Mouse (Mus musculus) layer of hippocampus, adult 18-20 months (tissue): ENCODE data around the gene Etv2. TPM values are rescaled to one million over a fixed set of nuclear protein-coding genes. Genes with fewer than 3 reads are reported as not detected.
A peak's percentile ranks its signal among the peaks of the same experiment; 100 is the strongest.

Experiments used
- DNase-seq, 2 experiments: peaks; one replicate each; pipeline ENCODE4 v3.0.0; 2022; ENCODE audit warnings: low spot score in 2 of 2
- total RNA-seq, 2 experiments: library from RNA; stranded (reverse); gene quantifications; 2 replicates each; pipeline ENCODE4 v1.2.3; 2021

Gene Etv2
- total RNA-seq, 2 experiments from 2014 or later, result not detected

DNA sequence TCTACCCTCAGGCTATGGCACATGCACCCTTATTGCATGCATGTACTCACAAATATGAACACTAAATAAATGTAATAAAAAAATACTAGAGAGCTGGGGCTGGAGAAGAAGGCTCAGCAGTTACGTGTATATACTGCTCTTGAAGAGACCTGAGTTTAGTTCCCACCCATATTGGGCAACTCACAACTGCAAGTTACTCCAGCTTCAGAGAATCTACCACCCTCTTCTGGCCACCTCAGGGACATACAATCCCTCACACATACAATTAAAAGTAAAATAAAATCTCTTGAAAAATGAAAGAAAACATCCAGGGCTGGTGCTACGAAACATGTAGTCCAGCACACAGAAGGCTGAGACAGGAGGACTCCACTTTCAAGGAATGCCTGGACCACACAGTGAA lies 21.2 kb downstream of the Etv2 start:
- no peak for DNase-seq

DNA sequence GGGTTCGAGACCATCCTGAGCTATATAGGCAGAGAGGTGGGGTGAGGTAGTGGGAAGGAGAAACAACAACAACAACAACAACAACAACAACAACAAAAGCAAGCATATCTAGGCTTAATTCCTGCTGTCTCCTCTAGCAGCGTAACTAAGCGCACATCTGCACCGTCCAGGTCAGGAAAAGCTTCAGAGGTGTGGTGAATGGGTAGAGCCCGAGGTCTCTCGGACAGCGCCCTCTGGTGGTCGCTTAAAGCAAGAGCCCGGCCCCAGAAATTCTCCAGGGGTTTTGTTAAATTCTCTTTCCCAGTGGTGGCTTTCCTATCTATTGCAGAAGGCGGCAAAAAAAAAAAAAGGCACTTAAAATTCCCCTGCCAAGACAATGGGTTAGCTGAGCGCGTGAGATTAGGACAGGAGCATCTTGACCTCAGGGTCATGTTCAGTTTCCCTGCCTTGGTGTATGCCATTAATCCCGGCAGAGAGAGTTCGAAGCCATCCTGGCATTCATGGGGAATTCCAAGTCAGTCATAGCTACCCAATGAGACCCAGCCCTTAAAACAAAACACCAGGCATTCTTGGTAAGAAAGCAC lies 22.0 kb downstream of the Etv2 start:
- peak in 1 of 2 experiments; percentile 46 for DNase-seq

DNA sequence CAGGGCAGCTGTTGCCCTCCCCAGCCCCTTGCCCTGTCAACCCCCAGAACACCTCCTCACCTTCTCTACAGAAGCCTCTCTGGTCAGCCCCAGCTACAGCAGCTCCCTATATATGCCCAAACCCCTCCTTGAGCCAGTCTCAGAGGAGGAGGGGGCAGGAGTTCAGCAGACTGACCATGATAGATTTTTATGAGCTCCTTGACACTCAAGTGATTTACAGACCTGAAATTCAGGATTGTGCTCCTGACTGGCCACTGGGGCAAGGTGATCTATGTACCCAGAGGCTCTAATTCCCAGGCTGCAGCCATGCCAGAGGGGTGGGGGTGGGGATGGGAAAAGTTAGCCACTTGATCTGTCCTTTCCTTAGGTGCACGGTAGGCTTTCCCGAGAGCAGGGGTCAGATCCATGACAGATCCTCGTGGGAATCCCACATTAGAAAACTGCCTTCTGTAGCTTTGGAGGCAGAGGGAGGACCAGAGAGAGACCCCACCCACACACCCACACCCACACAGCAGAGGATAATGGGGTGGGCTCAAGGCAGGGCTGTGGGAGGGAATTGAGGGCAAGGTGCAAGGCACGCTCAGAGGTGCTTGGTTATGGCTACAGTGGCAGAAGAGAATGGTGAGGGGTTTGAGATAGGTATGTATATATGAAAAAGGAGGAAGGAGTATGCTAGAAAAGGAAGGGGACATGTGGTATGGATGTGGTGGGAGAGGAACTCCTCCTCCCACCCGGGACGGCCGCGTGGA lies 22.8 kb downstream of the Etv2 start, which contains the start of gene Upk1a:
Gene Upk1a, minus strand, starts transcription at position 194 of the 749 bp plus-strand sequence.
- no peak for DNase-seq

DNA sequence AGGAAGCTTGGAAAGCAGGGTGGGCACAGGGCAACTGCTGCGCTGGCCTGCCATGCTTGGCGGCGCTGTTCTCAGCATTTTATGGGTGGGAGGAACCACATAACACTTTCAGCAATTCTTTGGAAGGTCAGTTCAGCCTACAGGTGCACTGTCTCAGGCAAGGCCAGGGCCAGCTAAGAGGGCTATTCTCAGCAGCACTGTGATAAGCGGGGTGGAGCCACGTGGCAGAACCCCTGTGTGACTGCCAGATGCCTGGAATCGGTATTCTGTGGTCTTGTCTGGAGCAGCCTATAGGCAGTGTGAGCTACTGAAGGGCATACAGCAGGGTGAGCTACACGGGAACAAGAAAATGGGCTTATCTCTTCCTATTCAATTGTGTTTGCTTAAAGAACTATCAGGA lies 25.6 kb downstream of the Etv2 start:
- DNase-seq, result no peak

DNA sequence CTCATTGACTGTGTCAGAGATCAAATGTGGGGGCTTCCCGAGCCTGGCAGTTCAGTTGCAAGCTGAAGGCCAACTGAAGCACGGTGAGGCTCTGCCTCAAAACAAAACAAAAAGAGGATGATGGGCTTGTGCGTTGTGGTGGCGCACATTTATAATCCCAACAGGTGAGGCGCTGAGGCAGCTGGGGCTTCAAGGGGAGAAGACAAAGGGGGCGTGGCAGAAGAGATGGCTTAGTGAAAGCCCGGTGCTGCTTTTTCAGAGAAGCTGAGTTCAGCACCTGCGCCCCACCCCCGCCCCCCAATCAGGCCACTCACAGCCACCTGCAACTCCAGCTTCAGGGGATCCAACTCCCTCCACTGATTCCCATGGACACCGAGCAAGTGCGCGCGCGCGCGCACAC lies 27.2 kb downstream of the Etv2 start:
- DNase-seq, result no peak

DNA sequence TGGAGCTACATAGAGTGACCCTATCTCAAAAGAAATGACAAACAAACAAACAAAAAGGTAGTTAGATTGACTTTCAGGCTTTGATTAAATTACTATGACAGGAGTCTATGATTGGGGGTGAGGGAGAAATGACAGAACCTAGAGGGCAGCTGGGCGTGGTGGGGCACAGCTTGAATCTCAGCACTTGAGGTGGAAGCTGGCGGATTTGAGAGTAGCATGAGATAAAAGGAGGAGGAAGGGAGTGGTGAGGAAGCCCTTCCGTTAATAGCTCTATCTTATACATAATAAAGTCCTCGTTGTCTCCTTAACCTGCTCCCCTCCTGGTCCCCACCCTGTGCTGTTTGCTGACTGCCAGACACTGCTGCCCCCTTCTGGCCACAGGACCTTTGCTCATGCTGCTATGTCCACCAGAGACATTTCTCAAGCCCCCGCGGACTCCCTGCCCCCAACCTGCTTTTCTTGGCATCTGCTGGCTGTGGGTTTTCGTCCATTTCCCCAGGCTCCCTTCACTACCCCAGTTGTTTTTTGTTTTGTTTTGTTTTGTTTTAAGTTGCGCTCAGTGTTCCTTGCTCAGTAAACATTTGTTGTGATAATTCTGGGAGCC lies 27.8 kb downstream of the Etv2 start:
- peak in 1 of 2 experiments; percentile 44 for DNase-seq

DNA sequence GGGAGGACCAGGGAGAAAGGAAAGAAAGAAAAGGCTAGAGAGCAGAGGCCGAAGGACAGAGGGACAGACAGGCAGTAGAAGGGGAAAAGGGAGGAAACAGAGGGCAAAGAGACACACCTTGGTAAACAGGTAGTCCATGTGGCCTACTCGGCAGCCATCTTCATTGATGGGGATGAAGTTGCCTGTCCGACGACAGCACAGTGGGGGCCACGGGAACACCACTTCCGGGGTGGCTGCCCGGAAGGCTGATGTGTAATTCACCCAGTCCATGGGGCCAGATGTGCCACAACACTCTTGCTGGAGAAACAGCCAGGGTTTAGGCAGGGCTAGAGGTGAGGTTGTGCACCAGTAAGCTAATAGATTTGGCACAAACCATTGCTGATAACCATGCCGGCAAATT lies 30.7 kb downstream of the Etv2 start:
- no peak for DNase-seq

DNA sequence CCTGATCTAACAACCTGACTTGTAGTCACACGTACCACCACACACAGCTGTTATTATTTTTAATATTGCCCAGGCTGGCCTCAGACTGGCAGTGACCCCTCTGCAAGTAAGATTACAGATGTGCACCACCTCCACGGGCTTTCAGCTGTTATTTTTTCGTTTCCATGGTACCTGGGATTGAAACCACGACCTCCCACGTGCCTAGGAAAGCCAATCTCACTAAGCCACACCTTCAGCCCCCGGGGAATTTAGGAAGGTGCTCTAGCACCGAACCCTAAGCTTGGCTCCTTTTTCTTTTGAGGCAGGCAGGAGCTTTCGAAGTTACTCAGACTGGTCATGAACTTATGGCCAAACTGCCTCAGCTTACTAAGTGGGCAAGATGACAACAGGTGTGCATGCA lies 31.2 kb downstream of the Etv2 start:
- DNase-seq, result no peak

DNA sequence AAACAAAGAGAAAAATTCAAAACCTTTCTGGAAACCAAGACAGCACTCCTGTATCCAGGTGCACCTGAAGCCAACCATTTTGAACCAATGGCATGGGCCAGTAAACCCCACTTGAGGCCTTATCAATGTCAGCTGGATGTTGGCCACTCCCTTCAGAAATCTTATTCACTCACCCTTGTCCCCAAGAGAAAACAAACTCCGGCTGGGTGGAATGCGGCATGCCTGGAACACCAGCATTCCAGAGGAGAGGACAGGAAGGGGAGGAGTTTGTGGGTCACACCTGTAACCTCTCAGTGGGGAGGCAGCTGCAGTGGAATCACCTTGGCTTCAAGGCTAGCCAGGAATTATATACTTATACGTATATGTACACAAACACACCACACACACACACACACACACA lies 33.1 kb downstream of the Etv2 start:
- DNase-seq, result no peak

DNA sequence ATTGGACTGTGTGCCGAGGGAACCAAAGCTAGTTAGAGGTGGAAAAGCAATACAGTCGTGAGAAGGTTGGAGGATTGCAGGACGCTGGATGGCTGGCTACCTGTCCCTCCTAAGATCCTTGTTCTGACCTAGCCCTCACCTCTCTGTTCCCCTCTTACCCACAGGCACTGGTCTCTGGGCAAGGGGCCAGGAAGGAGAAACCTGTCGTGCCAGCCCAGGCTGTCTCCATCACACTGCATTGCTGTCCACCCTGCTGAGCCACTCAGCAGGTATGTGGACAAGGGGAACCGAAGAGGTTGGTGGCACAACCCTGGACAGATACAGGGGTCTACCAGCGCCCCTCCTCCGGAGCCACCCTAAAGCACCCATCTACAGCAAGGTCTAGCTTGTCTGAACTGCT lies 35.0 kb downstream of the Etv2 start:
- no peak for DNase-seq

DNA sequence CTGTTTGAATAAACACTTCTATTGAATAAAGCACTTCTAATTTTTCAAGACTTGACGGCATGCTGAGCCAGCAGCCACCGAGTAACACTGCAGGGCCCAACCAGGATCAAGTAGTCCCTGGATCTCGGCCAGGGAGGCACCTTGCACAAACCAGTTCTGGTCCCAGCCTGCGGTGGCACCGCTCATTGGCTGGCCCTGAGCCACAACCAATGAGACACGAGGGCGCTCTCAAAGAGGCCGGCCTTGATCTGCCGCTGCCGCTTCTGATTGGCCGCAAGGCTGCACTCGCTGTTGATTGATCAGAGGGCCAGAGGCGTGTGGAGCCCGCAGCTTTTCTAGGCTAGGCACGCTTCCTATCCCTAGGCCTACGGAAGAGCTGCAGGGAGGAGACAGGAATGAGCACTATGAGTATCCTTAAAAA lies 35.7 kb downstream of the Etv2 start:
- peak; percentile 89 to 97 for DNase-seq

DNA sequence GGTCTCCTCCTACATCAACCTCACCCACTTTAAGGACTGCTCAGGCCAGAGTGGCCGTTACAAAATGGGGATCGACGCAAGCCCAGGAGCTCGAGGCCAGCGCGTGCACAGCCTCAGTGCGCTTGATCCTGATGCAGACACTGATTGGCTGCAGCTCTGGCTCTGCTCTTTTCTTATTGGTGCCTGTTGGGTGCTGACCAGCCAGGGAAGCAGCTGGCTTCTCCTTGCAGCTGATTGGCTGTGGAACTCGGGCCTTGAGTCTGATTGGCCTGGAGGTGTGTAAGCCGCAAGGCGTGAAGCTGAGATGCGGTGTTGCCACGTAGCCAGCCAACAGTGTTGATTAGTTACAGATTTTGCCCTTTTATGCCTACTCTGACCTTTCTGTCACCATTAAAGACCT lies 36.9 kb downstream of the Etv2 start, which contains the start of gene Zbtb32:
Gene Zbtb32, minus strand, starts transcription at position 124 of the 400 bp plus-strand sequence.
- DNase-seq, result no peak

DNA sequence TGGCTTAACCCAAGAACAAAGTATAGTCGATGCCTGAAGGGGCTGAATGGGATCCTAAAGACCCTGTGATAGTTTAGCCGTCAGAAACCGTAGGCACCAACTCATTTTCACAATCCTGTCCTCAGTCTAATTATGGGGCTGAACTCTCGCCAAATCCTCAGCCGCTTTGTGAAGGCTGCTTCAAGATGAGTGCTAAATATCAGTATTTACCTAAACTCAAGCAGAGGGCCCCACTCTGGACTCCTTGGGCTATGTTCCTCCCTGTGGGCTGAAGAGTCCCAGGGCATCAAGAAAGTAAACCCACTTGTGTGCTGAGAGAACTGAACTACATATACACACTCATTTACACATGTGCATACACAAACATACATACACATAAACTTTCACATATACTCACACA lies 38.8 kb downstream of the Etv2 start:
- no peak for DNase-seq

DNA sequence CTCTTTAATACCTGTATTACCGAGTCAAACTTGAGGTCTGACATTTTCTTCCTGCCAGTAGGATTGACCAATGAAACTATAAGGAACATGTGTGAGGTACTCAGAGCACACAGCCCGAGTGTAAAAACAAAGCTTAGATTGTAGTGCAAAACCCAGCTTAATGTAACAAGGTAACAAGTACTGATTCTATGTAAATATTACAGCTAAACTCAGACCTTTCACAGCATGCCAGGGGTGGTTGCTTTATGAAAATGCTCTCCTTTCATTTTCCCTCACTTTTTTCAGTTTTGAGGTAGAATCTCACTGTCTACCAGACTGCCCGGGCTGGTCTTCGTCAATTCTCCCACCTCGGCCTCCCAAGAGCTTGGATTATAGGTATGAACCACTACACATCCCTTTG lies 39.6 kb downstream of the Etv2 start:
- no peak for DNase-seq

DNA sequence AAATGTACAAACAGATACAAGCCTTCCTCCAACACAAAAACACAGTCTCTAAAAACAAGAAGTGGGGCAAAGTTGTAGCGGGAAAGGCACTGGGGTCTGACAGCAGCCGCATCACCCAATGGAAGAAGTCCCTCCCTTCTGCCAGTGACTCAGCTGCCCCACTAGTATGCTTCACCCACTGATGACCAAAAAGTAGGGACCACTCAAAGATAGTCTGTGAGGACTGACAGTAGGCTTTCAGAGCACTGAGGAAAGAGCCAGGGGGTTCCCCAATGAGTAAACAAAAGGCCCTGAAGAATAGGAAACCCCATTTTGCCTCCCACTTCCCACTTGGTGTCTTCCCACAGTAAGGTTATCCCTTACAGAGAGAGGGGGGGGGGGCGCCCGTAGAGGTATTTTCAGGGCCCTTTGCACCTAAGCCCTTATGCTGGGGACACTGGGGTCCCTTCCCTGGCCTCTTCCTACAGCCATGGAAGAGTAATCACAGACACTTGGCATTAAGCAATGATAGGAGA lies 41.1 kb downstream of the Etv2 start:
- no peak for DNase-seq

DNA sequence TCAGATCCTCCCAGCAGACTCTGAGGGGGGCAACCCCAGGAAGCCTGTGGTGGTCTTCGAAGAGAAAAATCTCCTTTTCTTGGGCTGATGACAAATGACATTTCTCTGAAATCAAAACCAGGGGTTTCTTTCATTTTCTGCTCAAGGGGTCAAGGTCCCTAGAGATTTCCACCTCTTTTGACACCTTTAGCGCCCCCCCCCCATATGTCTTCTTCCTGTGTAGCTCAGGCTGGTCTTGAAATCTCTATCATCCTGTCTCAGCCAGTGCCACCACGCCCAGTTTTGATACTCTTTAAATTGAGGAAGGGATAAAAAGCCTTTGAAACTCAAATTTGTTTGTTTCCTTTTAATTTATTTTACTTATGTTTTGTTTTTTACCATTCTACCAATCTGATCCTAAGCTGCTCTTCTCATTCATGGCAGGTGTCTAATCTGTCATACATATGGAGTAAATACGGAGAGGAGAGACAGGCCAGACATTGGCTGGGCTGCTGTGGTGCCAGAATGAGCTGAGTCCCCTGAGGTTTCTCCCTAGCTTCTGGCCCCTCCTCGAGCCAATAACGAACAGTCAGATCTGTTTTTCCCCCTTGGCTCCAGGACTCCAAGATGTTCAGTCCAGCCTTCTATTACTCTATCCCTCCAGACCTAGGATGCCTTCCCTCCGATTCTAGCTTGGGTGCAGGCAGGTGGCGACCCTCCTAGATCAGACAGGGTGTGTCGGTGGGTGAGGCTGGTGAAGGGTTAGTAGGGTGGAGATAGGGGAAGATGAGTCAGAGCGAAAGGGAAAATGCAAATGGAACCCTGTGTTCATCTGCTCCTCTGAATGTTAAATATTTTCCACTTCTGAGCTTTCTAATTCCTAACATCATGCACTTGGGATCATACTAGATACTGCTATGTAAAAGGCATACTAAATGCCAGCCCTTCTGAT lies 41.8 kb downstream of the Etv2 start:
- no peak for DNase-seq

DNA sequence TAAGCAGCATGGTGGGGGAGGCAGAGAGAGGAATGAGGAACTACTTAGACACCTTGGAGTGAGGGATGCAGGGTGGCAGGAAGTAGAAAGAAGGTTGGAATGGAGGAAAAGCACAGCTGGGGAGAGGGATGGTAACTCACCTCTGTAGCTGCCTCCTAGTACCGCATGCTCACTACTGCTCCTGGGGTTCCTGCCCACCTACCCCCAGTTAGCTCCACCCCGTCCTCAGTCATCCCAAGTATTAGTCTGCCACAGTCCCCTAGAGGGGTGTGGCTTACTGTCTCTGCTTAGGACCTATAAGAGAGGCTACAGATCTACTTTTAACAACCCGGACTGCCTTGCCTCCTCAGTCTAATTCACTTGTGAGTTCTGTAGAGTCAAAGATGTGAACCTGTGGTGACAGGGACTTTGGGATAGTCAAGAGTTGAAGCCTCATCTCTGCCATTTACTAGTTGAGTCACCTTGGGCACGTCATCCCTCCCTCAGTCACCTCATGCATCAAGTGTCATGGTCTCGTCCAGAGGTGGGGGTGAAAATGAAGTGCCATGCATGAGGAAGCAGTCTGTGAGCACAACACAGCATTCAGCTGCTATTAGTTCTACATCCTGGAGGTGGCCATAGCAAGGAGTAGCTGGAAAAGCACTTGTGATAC lies 42.8 kb downstream of the Etv2 start:
- no peak for DNase-seq

DNA sequence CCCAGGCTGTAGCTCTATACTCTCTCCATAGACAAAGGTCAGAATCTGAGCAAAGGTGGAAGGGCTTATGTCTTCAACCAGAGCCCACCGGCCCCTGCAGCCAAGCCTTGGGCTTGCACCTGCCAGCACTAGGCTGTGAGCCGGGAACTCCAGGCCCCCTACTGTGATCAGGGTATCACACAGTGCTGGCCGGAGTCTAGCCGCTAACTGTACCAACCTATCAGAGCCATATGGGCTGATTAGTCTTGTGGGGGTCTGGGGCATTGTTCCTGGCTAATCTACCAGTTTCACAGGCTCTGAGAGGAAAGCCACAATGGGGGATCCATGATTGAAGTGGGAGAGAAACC lies 44.1 kb downstream of the Etv2 start:
- no peak for DNase-seq

DNA sequence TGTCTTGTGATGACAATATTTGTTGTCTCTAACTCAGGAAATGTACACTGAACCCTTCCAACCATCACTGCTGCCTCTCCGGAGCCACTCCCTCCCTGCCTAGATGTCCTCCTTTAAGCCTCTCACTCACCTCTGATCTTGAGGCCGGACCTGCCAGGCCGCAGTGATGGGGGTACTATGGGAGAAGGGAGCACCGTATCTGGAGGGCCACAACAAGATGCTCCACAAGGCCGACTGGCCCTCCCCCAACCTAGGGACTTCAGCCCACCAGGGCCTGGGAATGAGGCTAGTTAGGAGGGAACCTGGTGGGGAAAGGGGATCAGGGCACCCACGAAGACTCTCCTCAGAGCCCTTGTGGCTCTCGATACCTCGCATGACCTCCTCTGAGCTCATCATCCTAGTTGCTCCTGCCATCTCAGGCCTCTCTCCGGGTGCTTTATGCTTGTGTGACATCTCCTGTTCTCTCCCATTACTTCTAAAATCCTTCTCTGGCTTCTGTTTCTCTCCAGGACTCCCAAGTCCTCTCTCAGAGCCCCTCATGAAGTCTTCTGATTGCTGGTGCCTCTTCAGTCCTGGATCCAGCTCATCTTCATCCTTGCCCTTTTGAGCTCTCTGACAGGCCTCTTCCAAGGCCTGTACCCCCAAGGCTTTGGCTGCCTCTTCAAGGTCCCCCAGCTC lies 44.6 kb downstream of the Etv2 start:
- DNase-seq, result no peak
